Comparison of ENCODE assay signal across 22 mouse cellular contexts in genomic region chr10:23708261-23708660, GRCm38 (mm10).
DNase-seq lines count a peak whose midpoint lies in the region; ATAC-seq lines count a peak whose summit lies in the region.
"Had no signal": no experiment of that assay in that cellular context is flagged by ENCODE, and none has a peak within 500 bp of the region (broad histone marks: within the 10 kb centered on the region; RNA-seq: fewer than 3 reads in every experiment).

No protein-coding gene starts in this region.

- H3K27me3 ChIP-seq in embryonic facial prominence, embryonic 13.5 days, result no peaks in the 10 kb centered on the region; the same call in 1 of the 2 replicates
- H3K27me3 ChIP-seq in embryonic facial prominence, embryonic 10.5 days (replicated peaks; ENCODE audit: low read depth, poor library complexity, severe bottlenecking), result no peaks in the 10 kb centered on the region
- no peaks in the 10 kb centered on the region for H3K27me3 ChIP-seq in embryonic facial prominence, embryonic 14.5 days (replicated peaks; ENCODE audit: control insufficient read depth, insufficient read depth, low read length)
- H3K27me3 ChIP-seq in limb, embryonic 10.5 days (ENCODE audit: low read depth, poor library complexity, severe bottlenecking), result no peaks in the 10 kb centered on the region
- no peaks in the 10 kb centered on the region for H3K27me3 ChIP-seq in hindbrain, embryonic 12.5 days
- H3K27me3 ChIP-seq: CH12.LX had no signal

- H3K9me3 ChIP-seq in embryonic facial prominence, embryonic 13.5 days, result no peaks in the 10 kb centered on the region
- H3K9me3 ChIP-seq in embryonic facial prominence, embryonic 10.5 days, result no peaks in the 10 kb centered on the region
- no peaks in the 10 kb centered on the region for H3K9me3 ChIP-seq in embryonic facial prominence, embryonic 14.5 days (ENCODE audit: control insufficient read depth, low read length)
- H3K9me3 ChIP-seq in limb, embryonic 10.5 days (replicated peaks), result no peaks in the 10 kb centered on the region
- no peaks in the 10 kb centered on the region for H3K9me3 ChIP-seq in hindbrain, embryonic 12.5 days (replicated peaks)
- H3K9me3 ChIP-seq: G1E had no signal

- no peaks in the 10 kb centered on the region for H3K36me3 ChIP-seq in embryonic facial prominence, embryonic 13.5 days
- H3K36me3 ChIP-seq in embryonic facial prominence, embryonic 10.5 days (replicated peaks), result no peaks in the 10 kb centered on the region
- H3K36me3 ChIP-seq in embryonic facial prominence, embryonic 14.5 days (ENCODE audit: control insufficient read depth, insufficient read depth, low read length), result no peaks in the 10 kb centered on the region
- H3K36me3 ChIP-seq in limb, embryonic 10.5 days, result no peaks in the 10 kb centered on the region
- no peaks in the 10 kb centered on the region for H3K36me3 ChIP-seq in hindbrain, embryonic 12.5 days
- H3K36me3 ChIP-seq: G1E had no signal

- H3K4me1 ChIP-seq in embryonic facial prominence, embryonic 13.5 days, result peaks cover 49% of the 10 kb centered on the region
- H3K4me1 ChIP-seq in embryonic facial prominence, embryonic 10.5 days, result peaks cover 39% of the 10 kb centered on the region
- peaks cover 27% of the 10 kb centered on the region for H3K4me1 ChIP-seq in embryonic facial prominence, embryonic 14.5 days (ENCODE audit: control insufficient read depth, insufficient read depth, low read length)
- peaks cover 33% of the 10 kb centered on the region for H3K4me1 ChIP-seq in limb, embryonic 10.5 days
- no peaks in the 10 kb centered on the region for H3K4me1 ChIP-seq in hindbrain, embryonic 12.5 days

- H3K9ac ChIP-seq in embryonic facial prominence, embryonic 13.5 days, result no peak overlapping the region
- no peak overlapping the region for H3K9ac ChIP-seq in embryonic facial prominence, embryonic 14.5 days (ENCODE audit: low read depth, low read length)
- no peak overlapping the region for H3K9ac ChIP-seq in hindbrain, embryonic 12.5 days

- no peak overlapping the region for H3K4me3 ChIP-seq in embryonic facial prominence, embryonic 13.5 days
- H3K4me3 ChIP-seq in embryonic facial prominence, embryonic 10.5 days, result no peak overlapping the region
- no peak overlapping the region for H3K4me3 ChIP-seq in embryonic facial prominence, embryonic 14.5 days (ENCODE audit: low read depth, low read length)
- H3K4me3 ChIP-seq in limb, embryonic 10.5 days, result no peak overlapping the region
- H3K4me3 ChIP-seq in hindbrain, embryonic 12.5 days, result no peak overlapping the region

- no peak for ATAC-seq in embryonic facial prominence, embryonic 13.5 days (ENCODE audit: insufficient number of reproducible peaks, insufficient read depth, low FRiP score, low TSS enrichment, low read depth)
- ATAC-seq in embryonic facial prominence, embryonic 14.5 days (ENCODE audit: low read depth), result peak; percentile 56; the same call in 1 of the 2 replicates
- no peak for ATAC-seq in hindbrain, embryonic 12.5 days (ENCODE audit: low FRiP score)
- ATAC-seq: activated CD4-positive, CD25-positive, alpha-beta regulatory T cell, adult 4 months; CD4-positive, CD25-positive, alpha-beta regulatory T cell, adult 4 months; Patski had no signal

- 56% methylated on average over 8 of the region's 8 CpGs for WGBS in embryonic facial prominence, embryonic 13.5 days
- WGBS in embryonic facial prominence, embryonic 10.5 days, result 91% methylated on average over 8 of the region's 8 CpGs
- WGBS in embryonic facial prominence, embryonic 14.5 days, result 66% methylated on average over 8 of the region's 8 CpGs
- WGBS in limb, embryonic 10.5 days, result 93% methylated on average over 8 of the region's 8 CpGs
- WGBS in hindbrain, embryonic 12.5 days, result 90% methylated on average over 8 of the region's 8 CpGs

- H3K4me2 ChIP-seq in embryonic facial prominence, embryonic 13.5 days, result no peak overlapping the region
- H3K4me2 ChIP-seq in embryonic facial prominence, embryonic 14.5 days (ENCODE audit: low read depth, low read length), result no peak overlapping the region
- H3K4me2 ChIP-seq in hindbrain, embryonic 12.5 days (replicated peaks), result no peak overlapping the region

- no peak for DNase-seq in embryonic facial prominence, embryonic 10.5 days (ENCODE audit: low spot score)
- peak; percentile 62 for DNase-seq in heart, adult 11 months
- DNase-seq in heart, adult 9 months (ENCODE audit: low spot score in 2 of 2), result no peak
- peak; percentile 53 for DNase-seq in embryonic facial prominence, embryonic 14.5 days (ENCODE audit: low spot score)
- peak; percentile 25 for DNase-seq in limb, embryonic 10.5 days (ENCODE audit: low spot score)
- no peak for DNase-seq in adrenal gland, adult 2 months
- DNase-seq: adrenal gland, adult 8-10 months; adrenal gland, postnatal 10 days; adrenal gland, postnatal 14 days; adrenal gland, postnatal 25 days; adrenal gland, postnatal 36 days; B cell, adult 2 months; cerebellum, adult 11 months; cerebellum, adult 11-12 months; cerebellum, adult 18-20 months had no signal

- H3K27ac ChIP-seq in embryonic facial prominence, embryonic 13.5 days, result 0 out of 2 replicates have a peak overlapping the region, but pooled peaks have one; percentile 1
- no peak overlapping the region for H3K27ac ChIP-seq in embryonic facial prominence, embryonic 10.5 days (replicated peaks)
- no peak overlapping the region for H3K27ac ChIP-seq in embryonic facial prominence, embryonic 14.5 days (replicated peaks; ENCODE audit: low read depth, low read length)
- no peak overlapping the region for H3K27ac ChIP-seq in limb, embryonic 10.5 days
- no peak overlapping the region for H3K27ac ChIP-seq in hindbrain, embryonic 12.5 days

Comparison
In these comparisons a context has a peak if more than half of its experiments do, and no peak if none do; other contexts are left out.
1. DNase-seq: peak in heart, adult 11 months (single experiment), embryonic facial prominence, embryonic 14.5 days (single experiment) and limb, embryonic 10.5 days (single experiment); none in embryonic facial prominence, embryonic 10.5 days (single experiment), heart, adult 9 months (0 of 2) and adrenal gland, adult 2 months (single experiment).